Mouse (Mus musculus): ENCODE data around the gene Lrrc8b. TPM values are rescaled to one million over a fixed set of nuclear protein-coding genes. Genes with fewer than 3 reads are reported as not detected.

Lrrc8b gene
- total RNA-seq, 2 experiments from 2014 or later = 4.2 to 5.3 TPM

DNA sequence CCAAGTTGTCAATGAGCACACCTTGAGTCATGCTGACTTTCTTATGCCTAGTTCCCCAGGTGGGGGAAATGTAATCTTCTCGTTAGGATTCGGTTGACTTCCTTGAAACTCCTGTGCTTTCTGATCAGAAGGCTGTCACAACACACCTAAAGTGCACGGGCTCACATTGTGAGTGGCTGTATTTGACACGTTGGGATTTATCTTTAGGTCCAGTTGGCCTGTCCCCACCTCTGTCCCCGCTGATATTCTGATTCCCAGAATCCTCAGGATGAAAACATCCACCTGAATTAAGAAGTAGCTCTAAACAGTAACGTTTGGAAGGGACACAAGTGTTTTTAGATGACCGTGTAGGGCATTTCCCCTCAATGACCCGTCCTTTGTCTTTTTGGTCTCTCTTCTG is 1.6 kb downstream of the Lrrc8b start:
- intact Hi-C loops (cut with DNase I) = no loop called here
- DNase-seq (ENCODE audit: low spot score) = no peak

DNA sequence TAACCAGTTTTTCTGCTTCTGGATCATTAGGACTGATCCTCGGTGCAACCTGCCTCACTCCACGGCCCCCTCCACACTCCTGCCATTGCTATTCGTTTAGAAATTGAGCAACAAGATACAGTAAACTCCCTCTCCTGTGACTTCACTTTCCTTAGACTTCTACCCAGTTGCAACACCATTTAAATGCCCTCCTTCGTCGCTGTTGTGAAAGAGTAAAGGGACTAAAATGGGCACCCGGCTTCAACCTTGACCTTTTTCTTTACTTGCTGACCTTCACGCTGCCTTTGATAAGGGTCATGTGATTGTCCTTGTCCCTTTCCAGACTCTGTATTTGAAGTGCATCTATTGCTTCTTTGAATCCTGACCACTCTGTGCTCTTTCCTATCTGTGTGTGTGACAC is 2.8 kb downstream of the Lrrc8b start:
- intact Hi-C loops (cut with DNase I) = no loop called here
- no peak for DNase-seq (ENCODE audit: low spot score)

DNA sequence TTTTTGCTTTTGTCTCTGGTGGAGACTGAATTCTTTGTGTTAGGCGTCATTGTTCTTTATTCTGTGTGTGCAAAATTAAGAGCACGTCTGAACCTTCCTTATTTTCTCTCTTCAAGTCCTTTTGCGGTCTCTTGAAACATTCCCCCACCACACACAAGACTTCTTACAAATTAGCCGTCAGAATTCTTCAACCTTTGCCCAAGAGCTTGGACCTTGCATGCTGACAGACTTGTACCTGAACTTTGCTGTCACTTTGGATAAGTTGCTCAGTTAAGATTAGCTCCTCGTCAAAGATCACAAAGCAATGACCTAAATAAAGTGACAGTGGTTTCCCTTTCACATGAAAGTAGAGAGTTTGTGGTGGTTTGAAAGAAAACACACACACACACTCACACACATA is 3.3 kb downstream of the Lrrc8b start:
- intact Hi-C loops (cut with DNase I) = no loop called here

DNA sequence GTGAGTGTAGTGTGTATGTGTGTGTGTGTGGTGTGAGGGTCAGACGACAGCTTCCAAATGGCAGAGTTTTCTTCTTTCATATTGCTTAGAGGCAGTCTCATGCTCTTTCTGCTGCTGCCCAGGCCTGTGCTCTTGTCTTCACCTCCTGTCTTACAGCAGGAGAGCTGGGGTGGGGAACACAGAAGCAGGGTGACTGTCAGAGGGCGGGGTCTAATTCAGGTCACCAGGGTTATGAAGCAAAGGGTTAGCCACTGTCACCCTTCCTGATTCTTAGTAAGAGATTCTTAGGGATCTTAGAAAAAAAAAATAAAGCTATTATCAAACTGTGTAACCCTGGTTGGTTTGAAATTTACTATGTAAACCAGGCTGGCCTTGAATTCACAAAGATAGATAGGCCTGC is 10.0 kb downstream of the Lrrc8b start:
- DNase-seq (ENCODE audit: low spot score) = no peak
- intact Hi-C loops (cut with DNase I) = no loop called here

More for the DNA sequence above, 3.3 kb downstream of the Lrrc8b start:
- no peak for DNase-seq (ENCODE audit: low spot score)

DNA sequence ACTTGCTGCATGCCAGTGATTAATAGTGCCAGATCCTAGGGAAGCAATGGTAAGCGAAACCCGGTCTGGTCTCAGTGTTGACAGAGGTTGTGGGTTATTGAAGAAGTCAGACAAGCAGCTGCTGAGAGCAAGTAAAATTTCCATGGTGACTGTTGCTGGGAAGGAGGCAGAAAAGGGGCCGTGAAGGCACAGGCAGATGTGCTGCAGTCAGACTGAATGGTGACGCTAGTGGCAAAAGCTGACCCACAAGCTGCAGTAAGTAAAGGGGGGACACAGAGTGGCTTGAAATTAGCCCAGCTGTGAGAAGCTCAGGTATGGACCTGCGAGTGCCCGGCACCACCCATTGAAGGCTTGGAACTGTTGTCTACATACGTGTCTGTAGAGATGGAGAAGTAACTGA is 11.8 kb downstream of the Lrrc8b start:
- DNase-seq (ENCODE audit: low spot score) = no peak
- intact Hi-C loops (cut with DNase I) = no loop called here

DNA sequence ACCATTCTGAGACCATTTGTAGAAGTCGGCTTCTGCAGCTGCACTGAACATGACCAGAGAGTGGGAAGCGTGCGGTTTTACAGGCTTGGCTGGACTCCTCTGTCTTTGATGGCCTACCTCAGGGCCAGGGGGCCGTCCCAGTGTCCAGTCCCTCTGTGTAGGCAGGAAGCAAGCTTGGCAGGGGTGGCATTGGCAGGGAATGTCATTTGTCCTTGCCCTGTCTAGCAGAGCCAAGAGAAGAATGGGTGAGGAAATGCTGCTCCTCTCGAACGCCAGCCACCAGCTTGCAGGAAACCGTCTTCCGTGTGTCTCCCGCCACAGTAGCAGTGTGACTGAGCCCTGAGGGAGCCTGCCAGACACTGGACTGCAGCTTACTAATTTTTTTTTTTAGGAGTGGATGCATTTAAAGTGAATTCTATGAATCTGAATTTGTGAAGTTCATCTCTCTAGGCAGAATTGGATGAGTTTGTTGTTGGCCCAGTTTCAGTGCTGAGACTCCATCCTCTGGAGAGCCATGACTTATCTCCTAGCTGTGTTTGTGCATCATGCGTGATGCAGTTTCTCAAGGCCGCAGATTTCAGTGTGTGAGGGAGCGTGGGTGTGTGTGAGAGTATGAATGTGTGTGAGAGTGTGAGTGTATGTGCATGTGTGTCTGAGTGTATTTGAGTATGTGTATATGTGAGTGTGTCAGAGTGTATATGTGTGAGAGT is 12.8 kb downstream of the Lrrc8b start:
- no peak for DNase-seq (ENCODE audit: low spot score)
- intact Hi-C loops (cut with DNase I) = no loop called here

DNA sequence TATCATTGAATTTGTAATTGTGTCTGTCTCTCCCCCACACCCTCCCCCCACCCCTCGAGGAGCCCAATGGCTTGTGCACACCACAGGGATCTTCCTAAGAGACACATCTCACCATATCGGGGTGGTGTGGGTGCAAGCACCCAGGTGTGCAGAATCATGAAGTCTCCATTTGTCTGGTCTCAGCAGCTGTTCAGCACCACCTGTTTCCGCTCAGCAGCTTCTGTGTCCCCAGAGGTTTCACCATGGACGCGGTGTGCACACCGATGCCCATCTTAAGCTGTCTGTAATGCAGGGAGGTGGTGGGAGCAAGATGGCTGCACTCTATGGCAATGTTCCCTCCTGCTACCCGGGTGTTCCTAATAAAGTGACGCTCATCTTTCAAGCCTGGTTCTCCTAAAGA is 14.6 kb downstream of the Lrrc8b start:
- no peak for DNase-seq (ENCODE audit: low spot score)
- intact Hi-C loops (cut with DNase I) = no loop called here

DNA sequence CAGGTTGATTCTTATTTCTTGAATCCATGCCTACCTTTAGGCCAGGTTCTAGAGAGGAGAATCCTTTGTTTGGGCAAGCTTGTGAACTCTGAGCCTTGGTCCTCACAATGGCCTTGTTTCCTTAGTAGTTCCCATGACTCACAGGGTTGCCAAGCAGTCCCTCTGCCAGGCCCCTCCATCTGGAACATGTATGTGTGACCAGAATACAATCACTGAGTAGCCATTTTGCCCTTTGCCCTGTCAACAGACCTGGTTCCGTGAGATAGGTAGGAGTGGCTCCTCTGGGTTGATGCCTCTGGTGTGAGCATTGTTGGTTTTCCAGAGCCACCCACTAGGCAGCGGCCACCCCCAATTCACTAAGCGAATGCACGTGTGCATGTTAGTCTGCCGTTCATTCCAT is 24.0 kb downstream of the Lrrc8b start:
- intact Hi-C loops (cut with DNase I) = loop anchor here (5.0 kb wide), 1 partner anchor 32 kb away; no protein-coding TSS in a partner anchor
- no peak for DNase-seq (ENCODE audit: low spot score)

DNA sequence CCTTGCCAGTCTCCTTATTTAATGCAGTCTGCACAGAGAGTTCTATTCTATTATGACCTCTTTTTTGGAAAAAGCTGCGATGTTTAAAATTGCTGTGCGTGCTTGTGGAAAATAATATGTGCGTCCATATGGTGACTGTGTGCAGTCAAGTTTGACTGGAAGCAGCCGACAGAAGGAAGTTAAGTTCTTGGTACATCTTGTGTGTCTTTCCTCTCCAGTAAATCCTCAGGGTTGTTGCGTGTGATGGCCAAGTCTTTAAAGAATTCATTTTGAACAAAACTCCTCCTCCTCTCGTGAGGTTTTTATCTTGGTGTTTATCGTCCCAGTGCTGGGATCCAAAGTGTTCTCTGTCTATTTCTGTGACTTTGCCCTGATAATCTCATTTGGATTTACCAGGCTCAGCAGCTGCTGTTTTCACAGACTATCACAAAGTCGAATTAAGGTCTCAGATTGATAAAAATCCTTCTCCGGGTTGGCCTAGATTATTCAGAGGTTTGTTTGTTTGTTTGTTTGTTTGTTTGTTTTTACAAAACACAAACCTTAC is 25.5 kb downstream of the Lrrc8b start:
- intact Hi-C loops (cut with DNase I) = loop anchor here (5.0 kb wide), 1 partner anchor 34 kb away; no protein-coding TSS in a partner anchor
- DNase-seq (ENCODE audit: low spot score) = no peak

DNA sequence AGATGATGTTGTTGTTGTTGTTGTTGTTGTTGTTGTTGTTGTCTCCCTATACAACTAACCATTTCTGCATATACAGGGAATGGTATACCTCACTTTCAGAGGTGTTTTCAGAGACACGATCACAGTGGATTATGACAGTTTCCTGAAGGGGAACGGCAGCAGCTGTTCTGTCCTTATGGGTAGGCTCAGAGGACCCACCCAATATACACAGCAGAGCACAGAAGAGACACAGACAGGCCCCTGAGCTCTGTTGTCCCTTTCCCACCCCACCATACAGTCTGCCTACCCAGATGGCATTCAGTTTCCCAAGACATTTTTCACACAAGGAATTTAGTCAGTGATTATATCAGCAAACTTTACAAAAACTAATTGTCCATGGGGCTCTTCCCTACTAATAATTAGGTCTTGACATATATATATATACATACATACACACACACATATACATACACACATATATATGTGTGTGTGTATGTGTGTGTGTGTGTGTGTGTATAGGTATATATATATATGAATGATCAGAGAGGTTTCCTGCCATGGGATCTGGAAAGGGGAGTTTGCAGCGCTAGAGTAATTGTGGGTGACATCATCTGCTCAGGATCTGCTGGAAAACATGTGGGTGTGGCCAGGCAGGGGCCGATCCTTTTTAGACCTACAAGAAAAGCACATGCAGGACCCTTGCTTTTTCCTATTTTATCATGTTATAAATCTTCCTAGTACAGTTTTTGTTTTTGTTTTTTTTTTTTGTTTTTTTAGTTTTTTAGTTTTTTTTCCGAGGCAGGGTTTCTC is 26.8 kb downstream of the Lrrc8b start:
- intact Hi-C loops (cut with DNase I) = loop anchor here (5.0 kb wide), 1 partner anchor 35 kb away; no protein-coding TSS in a partner anchor
- no peak for DNase-seq (ENCODE audit: low spot score)

DNA sequence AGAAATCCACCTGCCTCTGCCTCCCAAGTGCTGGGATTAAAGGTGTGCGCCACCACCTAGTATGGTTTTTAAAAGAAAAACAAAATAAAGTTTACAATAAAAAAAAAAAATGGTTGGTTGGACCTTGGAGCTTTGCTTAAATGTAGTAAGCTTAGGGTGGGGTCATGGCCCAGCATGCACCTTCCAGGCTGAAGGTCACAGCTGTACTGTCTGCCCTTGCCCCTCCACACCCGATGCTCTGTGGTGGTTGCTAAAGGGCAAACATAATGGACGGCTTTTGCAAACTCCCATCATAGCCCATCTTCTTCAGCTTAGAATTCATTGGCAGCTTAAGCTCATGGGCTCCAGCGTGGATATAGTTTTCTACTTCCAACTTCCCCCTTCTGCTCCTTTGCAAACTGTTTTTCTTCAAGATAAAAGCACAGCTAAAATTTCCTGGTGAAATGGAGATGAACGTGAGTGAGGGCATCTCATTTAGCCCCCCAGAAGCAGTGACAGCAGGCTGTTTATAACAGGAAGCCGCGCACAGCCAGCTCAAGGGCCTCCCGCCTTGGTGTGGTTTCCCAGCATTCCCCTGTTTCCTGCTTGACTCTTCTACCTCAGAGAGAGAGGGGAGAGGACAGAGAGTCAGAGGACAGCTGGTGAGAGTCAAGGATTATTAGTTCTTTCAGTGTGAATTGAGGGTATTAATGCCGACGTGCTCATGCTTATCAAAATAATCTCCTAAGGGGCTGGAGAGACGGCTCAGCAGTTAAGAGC is 27.7 kb downstream of the Lrrc8b start:
- no peak for DNase-seq (ENCODE audit: low spot score)

DNA sequence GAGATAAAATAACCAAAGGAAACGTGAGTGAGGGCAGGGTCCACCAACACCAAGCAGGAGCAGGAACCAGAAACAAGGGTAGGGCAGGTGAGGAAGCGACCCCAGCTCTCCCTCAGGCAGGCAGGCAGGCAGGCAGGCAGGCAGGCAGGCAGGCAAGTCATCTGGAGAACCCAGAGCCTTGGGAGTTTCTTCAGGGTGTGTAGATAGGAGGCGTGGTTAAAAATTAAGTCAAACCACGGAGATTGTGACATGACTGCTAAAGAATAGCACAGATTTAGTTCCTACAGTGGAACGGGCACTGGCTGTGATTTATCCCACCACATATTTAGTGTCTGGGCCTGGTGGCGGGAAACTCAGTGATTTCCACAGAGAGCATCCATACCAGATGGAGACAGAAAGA is 30.1 kb downstream of the Lrrc8b start:
- intact Hi-C loops (cut with DNase I) = no loop called here
- no peak for DNase-seq (ENCODE audit: low spot score)

More for the DNA sequence above, 27.7 kb downstream of the Lrrc8b start:
- intact Hi-C loops (cut with DNase I) = loop anchor here (5.0 kb wide), 1 partner anchor 36 kb away; no protein-coding TSS in a partner anchor

DNA sequence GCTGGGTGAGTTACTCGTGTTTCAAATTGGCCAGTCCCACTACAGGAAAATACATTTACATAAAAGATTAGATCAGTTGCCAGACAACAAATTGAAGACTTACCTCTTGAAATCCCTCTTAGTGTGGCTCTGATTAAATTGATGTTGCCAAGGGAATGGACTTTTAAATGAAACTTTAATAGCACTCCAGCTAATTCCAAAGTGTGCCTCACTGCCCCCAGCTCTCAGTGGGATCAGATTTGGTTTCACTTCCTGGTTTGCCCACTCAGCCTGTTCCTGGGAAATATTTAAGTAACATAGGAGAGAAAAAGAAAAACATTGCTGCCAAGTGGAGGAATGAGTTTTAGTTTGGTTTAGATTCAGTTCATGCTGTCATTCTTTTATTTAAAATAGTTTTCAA is 38.5 kb downstream of the Lrrc8b start:
- no peak for DNase-seq (ENCODE audit: low spot score)
- intact Hi-C loops (cut with DNase I) = no loop called here

DNA sequence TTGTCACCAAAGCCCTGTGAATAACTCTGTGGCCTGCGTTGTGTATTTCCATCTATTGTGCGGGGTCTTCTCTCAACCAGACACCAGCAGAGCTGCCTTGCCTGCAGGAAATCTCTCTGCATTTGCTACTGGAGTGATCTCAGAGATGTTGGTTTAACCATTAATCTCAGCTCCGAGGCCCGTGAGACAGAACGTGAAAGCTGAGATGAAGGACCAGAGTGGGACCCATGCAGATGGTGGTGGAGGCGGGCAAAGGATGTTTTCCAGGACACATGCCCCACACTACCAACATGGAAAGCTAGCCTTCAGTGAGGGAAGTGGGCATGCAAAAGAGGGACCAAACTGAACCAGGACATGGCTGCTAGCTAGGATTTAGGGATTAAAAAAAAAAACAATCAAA is 43.5 kb downstream of the Lrrc8b start:
- intact Hi-C loops (cut with DNase I) = no loop called here
- no peak for DNase-seq (ENCODE audit: low spot score)

DNA sequence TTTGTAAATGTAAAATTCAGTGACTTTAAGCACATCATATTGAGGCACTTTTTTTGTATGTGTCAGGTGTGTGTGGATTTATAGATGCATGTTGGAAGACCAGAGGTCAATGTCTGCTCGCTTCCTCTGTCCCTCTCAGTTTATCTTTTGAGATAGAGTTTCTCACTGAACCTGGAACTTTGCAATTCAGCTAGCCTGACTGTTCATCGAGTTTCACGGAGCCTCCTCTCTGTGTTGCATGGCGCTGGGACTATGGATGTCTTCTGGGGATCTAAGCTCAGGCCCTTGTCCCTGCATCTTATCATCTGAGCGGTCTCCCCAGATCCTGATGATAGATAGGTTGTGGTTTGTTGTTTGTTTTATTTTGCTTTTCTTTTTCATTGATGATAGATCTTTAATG is 45.0 kb downstream of the Lrrc8b start:
- DNase-seq (ENCODE audit: low spot score) = no peak
- intact Hi-C loops (cut with DNase I) = no loop called here

DNA sequence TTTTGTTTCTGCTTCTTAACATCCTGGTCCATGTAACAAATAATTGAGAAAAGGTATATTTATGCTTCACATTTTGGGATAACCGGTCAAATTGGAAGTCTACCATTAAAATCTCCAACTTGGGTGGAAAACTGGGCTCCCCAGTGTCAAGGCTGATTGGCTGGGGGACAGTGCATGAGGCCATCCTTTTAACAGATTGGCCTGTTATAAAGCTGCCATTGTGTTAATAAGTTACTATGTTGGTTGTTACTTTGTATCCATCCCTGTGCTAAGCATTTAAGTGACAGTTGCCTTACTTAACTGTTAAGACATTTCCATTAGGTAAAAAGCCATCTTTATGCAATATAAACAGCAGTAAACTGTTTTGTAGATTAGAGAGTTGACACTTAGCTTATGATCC is 45.5 kb downstream of the Lrrc8b start:
- DNase-seq (ENCODE audit: low spot score) = no peak
- intact Hi-C loops (cut with DNase I) = no loop called here

DNA sequence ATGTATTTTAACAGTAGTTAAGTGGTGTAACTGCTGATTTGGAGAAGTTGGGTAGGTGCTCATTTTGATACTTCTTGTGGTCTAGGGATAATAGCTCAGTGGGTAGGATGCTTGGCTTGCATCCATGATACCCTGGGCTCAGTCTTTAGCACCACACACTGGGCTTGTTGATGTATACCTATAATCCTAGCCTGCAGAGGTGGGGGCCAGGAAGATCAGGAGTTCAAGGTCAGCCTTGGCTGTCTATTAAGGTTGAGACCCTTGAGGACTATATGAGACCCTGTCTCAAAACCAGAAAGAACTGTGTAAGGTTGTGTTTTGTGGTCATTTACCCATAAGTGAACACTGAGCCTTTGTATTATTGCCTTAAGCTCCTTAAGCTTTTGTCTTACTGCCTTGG is 49.1 kb downstream of the Lrrc8b start:
- intact Hi-C loops (cut with DNase I) = no loop called here
- no peak for DNase-seq (ENCODE audit: low spot score)

DNA sequence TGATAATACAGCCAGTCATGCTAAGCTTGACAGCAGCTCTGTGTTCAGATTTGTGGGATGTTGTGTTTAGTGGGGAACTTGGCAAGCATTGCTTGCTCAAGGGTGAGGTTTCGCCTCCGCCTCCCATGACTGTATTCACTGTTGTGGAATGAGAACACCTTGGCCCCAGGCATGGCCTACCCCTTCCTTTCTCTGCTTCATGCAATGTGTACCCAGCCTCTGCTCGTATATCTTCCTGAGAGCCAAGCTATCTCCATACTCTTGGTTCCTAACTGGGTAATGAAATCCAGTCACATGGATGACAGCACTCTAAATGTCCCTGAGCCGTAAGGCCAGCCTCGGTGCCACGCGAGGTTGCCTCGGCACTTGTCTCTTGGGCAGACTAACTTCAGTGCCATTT is 50.0 kb downstream of the Lrrc8b start:
- intact Hi-C loops (cut with DNase I) = no loop called here

DNA sequence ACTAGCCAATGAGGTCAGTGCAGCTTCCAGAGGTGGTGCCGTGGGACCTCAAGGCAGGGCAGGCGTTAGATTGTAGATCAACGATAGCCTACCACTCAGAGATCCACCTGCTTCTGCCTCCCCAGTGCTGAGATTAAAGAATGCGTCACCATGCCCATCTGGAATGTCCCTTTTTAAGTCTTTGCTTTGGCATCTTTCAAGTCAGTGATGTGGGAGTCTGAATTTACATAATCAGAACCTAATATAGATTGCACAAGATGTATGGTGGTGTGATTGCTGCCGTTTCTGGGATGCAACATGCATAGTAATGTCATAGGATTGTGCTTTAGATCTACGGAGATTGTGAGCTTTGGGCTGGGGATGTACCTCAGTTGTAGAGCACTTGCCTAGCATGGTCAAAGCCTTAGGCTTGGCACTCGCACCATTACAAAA is 50.9 kb downstream of the Lrrc8b start:
- intact Hi-C loops (cut with DNase I) = no loop called here
- DNase-seq (ENCODE audit: low spot score) = no peak

More for the DNA sequence above, 50.0 kb downstream of the Lrrc8b start:
- no peak for DNase-seq (ENCODE audit: low spot score)

DNA sequence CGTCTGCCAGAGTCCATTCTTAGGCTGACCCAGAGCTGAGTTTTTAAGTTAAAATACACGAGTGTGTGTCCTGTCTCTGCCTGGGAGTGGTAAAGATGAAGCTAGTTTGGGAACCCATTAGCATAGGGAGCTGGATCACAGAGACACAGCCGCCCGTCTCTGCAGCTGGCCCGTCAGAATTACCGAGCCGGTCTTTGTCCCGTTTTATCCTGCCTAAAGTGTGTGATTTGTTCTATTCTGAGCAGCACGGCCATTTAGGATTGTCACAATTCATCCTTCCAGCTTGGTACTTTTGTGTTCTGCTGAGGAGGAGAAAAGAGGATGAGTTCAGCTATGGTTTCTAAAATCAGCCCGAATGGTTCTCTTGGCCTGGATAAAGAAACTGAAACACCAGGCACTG is 51.7 kb downstream of the Lrrc8b start:
- no peak for DNase-seq (ENCODE audit: low spot score)
- intact Hi-C loops (cut with DNase I) = no loop called here
